Mouse (Mus musculus): ENCODE results near the gene Slc27a2. TPM values are rescaled to one million over a fixed set of nuclear protein-coding genes. Genes with fewer than 3 reads are reported as not detected.

Gene Slc27a2
- total and polyA plus RNA-seq, 2 experiments from 2014 or later, result 8.2 to 9.8 TPM

DNA sequence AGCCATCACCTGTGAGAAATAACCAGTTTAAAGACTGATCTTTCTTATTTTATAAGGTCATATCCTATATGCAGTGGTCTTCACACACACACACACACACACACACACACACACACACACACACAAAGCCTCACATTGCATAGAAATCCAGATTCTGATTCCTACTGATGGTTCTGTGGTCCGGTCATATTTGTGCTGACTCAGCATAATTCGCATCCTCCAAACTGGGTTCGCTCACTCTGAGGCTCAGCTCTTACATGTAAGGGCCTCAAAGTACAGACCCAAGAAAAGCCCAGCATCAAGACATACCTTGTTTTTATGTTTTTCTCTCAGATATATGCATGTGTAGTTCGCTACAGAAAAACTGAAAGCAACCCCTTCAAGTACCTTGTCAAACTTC, 39.1 kb downstream of the Slc27a2 start:
- no peaks in the 10 kb centered on the region for H3K27me3 ChIP-seq (ENCODE audit: insufficient read depth, low read length)
- H3K4me3 ChIP-seq (ENCODE audit: low read length), result no peak overlapping the region
- ATAC-seq, result no peak
- H3K36me3 ChIP-seq (ENCODE audit: insufficient read depth, low read length), result no peaks in the 10 kb centered on the region
- no peak for DNase-seq (ENCODE audit: low spot score)
- H3K4me2 ChIP-seq (ENCODE audit: low read depth, low read length), result no peak overlapping the region
- WGBS, result 89% methylated on average over 4 of the region's 4 CpGs
- no peak for TF ChIP-seq CTCF (IDR thresholded peaks at IDR 0.05; ENCODE audit: low read depth)
- no peak overlapping the region for H3K27ac ChIP-seq
- H3K9ac ChIP-seq (replicated peaks; ENCODE audit: low read length), result no peak overlapping the region
- no peaks in the 10 kb centered on the region for H3K4me1 ChIP-seq (ENCODE audit: insufficient read depth, low read length)
- no peaks in the 10 kb centered on the region for H3K9me3 ChIP-seq (ENCODE audit: low read length)

DNA sequence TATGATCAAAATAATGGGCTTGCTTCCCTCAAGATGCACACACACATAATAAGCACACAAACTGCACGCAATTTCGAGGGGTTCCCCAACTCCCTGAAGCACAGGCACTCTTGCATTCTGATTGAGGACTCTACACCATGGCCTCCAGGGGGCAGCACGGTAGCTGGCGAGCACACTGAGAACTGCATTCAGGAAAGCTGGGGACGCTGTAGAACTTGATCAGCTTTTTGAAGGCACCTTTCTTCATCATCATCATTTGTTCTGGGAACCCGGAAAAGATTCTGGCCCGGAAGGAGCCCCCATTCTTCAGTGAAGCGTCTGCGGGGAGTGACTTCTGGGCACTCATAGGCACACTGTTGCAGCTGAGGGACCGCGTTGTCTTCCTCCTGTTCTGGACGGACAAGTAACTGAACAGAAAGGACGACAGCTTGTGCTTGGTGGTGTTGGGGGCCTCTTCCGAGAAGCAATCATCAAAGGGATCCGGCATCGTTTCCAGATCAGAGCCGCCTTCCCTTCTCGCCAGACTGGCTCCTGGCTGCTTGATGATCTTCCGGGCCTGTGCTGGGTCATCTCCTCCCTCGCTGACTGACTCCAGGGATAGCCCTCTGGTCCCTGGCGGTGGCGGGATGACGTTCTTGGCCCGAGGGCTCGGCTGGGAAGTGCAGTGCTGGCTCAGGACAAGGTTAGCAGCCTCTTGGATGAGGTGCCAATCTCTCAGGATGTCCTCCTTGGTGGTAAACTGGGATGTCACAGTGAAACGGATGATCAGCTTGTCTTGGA, 41.8 kb downstream of the Slc27a2 start:
- ATAC-seq (peak; percentile 68; the same call in 1 of the 2 replicates), DNase-seq (ENCODE audit: low spot score) (peak; percentile 78)
- H3K4me2 ChIP-seq (ENCODE audit: low read depth, low read length), result peak overlapping the region; percentile 44
- no peaks in the 10 kb centered on the region for H3K4me1 ChIP-seq (ENCODE audit: insufficient read depth, low read length)
- WGBS, result 29% methylated on average over 26 of the region's 26 CpGs
- H3K4me3 ChIP-seq (ENCODE audit: low read length), result peak overlapping the region; percentile 13
- no peaks in the 10 kb centered on the region for H3K36me3 ChIP-seq (ENCODE audit: insufficient read depth, low read length)
- no peaks in the 10 kb centered on the region for H3K9me3 ChIP-seq (ENCODE audit: low read length)
- no peak overlapping the region for H3K27ac ChIP-seq
- H3K27me3 ChIP-seq (ENCODE audit: insufficient read depth, low read length), result no peaks in the 10 kb centered on the region
- no peak overlapping the region for H3K9ac ChIP-seq (replicated peaks; ENCODE audit: low read length)
- TF ChIP-seq CTCF (IDR thresholded peaks at IDR 0.05; ENCODE audit: low read depth), result peak; percentile 86

DNA sequence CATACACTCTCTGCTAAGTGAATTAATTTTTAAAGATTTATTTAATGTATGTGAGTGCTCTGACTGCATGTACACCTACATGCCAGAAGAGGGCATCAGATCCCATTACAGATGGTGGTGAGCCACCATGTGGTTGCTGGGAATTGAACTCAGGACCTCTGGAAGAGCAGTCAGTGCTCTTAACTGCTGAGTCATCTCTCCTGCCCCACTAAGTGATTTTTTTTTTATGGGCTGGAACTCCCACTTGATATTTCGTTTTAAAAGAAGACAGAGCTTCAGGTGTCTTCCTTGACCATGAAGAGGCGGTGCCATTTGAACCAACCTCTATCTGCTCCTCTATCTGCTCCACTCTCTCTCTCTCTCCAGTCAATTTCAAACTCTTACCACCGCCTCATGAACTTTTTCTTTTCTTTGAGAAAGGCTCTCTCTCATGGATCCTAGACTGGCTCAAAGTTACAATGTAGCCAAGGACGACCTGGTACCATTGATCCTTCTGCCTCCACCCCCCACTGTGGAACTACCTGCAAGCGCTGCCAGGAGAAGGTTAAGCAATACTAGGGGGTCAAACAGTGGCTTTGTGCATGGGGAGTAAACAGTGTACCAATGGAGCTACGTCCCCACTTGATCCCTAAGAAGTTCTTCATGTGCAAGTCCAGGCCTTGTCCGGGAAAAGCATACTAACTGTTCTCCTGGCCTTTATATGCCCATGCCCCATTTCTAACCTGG, 44.3 kb downstream of the Slc27a2 start:
- H3K27me3 ChIP-seq (ENCODE audit: insufficient read depth, low read length), result no peaks in the 10 kb centered on the region
- no peak for ATAC-seq
- no peaks in the 10 kb centered on the region for H3K36me3 ChIP-seq (ENCODE audit: insufficient read depth, low read length)
- 93% methylated on average over 7 of the region's 7 CpGs for WGBS
- H3K27ac ChIP-seq, result no peak overlapping the region
- H3K4me2 ChIP-seq (ENCODE audit: low read depth, low read length), result no peak overlapping the region
- no peak for TF ChIP-seq CTCF (IDR thresholded peaks at IDR 0.05; ENCODE audit: low read depth)
- no peak overlapping the region for H3K9ac ChIP-seq (replicated peaks; ENCODE audit: low read length)
- no peak for DNase-seq (ENCODE audit: low spot score)
- H3K9me3 ChIP-seq (ENCODE audit: low read length), result no peaks in the 10 kb centered on the region
- no peak overlapping the region for H3K4me3 ChIP-seq (ENCODE audit: low read length)
- H3K4me1 ChIP-seq (ENCODE audit: insufficient read depth, low read length), result no peaks in the 10 kb centered on the region

DNA sequence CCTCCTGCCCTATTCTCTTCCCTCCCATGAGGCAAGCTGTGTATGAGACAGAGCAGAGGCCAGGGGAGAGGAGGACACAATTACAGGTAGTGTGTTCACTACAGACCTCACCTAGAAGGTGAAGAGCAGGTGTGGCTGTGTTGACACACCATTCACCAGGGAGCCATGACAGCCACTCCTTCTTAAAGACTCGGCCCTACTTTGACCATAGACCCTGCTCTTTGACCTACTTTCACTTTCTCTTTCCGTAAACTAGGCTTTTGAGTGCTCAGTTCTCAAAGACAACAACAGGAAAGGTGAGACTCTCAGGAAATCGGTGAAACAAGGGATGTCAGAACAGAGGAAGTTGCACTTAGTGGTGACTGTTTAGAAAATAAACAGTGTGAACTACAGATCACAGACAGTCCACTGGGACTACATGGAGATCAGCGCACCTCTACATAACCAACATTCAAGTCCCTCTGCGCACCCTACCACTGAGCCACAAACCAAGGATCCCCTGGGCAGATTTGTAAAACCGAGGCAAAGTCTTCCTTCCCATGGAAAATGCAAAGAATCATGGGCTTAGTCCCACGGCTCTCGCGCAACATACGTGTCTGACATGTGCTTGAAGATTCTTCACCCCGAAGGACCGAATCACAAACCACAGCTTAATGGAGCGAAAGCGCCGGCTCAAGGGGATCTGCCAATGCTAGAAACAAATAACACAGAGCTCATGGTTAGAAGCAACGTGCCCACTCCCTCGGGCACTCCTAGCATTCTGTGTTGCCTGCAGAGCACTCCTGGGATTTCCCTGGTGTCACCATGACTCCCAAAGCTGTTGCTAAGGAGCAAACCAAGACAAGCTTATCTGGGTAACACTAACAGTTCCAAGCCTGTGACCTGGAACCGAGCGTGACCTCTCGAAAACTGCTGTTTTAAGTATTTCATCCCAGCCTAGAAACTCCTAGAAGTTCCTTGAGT, 45.4 kb downstream of the Slc27a2 start:
- DNase-seq (ENCODE audit: low spot score) (no peak), ATAC-seq (no peak)
- no peak overlapping the region for H3K9ac ChIP-seq (replicated peaks; ENCODE audit: low read length)
- H3K9me3 ChIP-seq (ENCODE audit: low read length), result no peaks in the 10 kb centered on the region
- TF ChIP-seq CTCF (IDR thresholded peaks at IDR 0.05; ENCODE audit: low read depth), result no peak
- H3K4me1 ChIP-seq (ENCODE audit: insufficient read depth, low read length), result no peaks in the 10 kb centered on the region
- H3K36me3 ChIP-seq (ENCODE audit: insufficient read depth, low read length), result no peaks in the 10 kb centered on the region
- no peak overlapping the region for H3K4me3 ChIP-seq (ENCODE audit: low read length)
- 79% methylated on average over 20 of the region's 20 CpGs for WGBS
- no peaks in the 10 kb centered on the region for H3K27me3 ChIP-seq (ENCODE audit: insufficient read depth, low read length)
- H3K4me2 ChIP-seq (ENCODE audit: low read depth, low read length), result no peak overlapping the region
- H3K27ac ChIP-seq, result no peak overlapping the region

DNA sequence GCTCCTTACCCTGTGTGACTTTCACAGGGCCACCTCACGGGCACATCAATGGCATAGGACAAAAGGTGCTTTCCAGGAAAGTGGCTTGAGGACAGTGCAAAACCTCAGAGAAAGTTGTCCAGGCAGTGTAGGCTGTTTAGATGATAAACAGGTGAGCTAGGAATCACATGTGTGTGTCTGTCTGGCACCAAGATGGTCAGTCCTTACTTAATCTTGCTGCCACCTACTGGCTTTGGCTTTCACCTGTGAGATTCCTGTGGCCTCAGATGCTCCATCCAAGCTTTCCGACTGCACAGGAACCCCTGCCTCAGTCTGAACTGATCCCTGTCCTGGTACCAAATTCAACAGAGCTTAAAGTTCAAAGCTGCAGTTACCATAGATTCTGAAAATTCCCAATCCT, 46.2 kb downstream of the Slc27a2 start:
- no peaks in the 10 kb centered on the region for H3K36me3 ChIP-seq (ENCODE audit: insufficient read depth, low read length)
- ATAC-seq (no peak), DNase-seq (ENCODE audit: low spot score) (no peak)
- no peaks in the 10 kb centered on the region for H3K9me3 ChIP-seq (ENCODE audit: low read length)
- H3K4me1 ChIP-seq (ENCODE audit: insufficient read depth, low read length), result no peaks in the 10 kb centered on the region
- H3K27me3 ChIP-seq (ENCODE audit: insufficient read depth, low read length), result no peaks in the 10 kb centered on the region
- no peak overlapping the region for H3K9ac ChIP-seq (replicated peaks; ENCODE audit: low read length)
- 55% methylated on average over 2 of the region's 2 CpGs for whole genome bisulfite sequencing
- no peak overlapping the region for H3K27ac ChIP-seq
- TF ChIP-seq CTCF (IDR thresholded peaks at IDR 0.05; ENCODE audit: low read depth), result 0 out of 2 replicates have a peak, but pooled peaks have one; percentile 15
- H3K4me2 ChIP-seq (ENCODE audit: low read depth, low read length), result no peak overlapping the region
- no peak overlapping the region for H3K4me3 ChIP-seq (ENCODE audit: low read length)

DNA sequence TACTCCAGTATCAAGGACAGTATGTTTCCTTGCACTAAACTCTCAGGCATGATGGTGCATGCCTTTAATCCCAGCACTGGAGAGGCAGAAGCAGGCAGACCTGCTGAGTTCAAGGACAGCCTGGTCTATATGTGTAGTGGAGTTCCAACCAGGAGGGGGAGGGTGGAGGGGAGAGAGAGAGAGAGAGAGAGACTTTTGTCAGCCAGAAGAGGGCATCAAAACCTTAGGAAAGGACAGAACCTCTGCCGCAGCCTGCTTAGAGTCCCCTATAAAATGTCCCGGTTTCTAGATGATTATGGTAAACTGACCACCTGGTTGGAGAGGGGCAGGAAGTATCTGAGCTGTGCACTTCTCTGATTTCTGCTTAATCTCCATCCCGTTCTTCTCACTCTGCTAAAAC, 46.8 kb downstream of the Slc27a2 start:
- Histone ChIP-seq H3K9me3 (ENCODE audit: low read length) (no peaks in the 10 kb centered on the region), H3K4me3 (ENCODE audit: low read length) (no peak overlapping the region), H3K36me3 (ENCODE audit: insufficient read depth, low read length) (no peaks in the 10 kb centered on the region), H3K27me3 (ENCODE audit: insufficient read depth, low read length) (no peaks in the 10 kb centered on the region), H3K4me2 (ENCODE audit: low read depth, low read length) (no peak overlapping the region), H3K4me1 (ENCODE audit: insufficient read depth, low read length) (no peaks in the 10 kb centered on the region), H3K27ac (no peak overlapping the region), H3K9ac (replicated peaks; ENCODE audit: low read length) (no peak overlapping the region)
- 14% methylated on average over 3 of the region's 3 CpGs for WGBS
- ATAC-seq (peak; percentile 74), DNase-seq (ENCODE audit: low spot score) (peak; percentile 56)
- peak; percentile 70 for TF ChIP-seq CTCF (IDR thresholded peaks at IDR 0.05; ENCODE audit: low read depth)

Data from hindbrain, postnatal 0 days (tissue).